Mouse (Mus musculus) liver, adult 2 months (tissue): ENCODE measurements around the gene Mapk14. TPM values are rescaled to one million over a fixed set of nuclear protein-coding genes. Genes with fewer than 3 reads are reported as not detected.

Source experiments
- DNase-seq: peaks from one replicate; pipeline ENCODE4 v3.0.0-alpha.2; 2011; ENCODE audit warnings: low read depth, low spot score; ENCODE audit errors: extremely low read depth
- H3K27ac ChIP-seq: fragments of 200-500 bp; replicated peaks from 2 replicates; pipeline ENCODE4 v1.5.1; 2012; ENCODE audit warnings: low read depth, mild to moderate bottlenecking, control low read depth, inconsistent platforms, low read length; ENCODE audit not compliant: insufficient read depth
- H3K27me3 ChIP-seq: fragments of 200-500 bp; 2 replicates; pipeline ENCODE4 v1.6.1; 2012; ENCODE audit warnings: mild to moderate bottlenecking, moderate library complexity, low read length, inconsistent platforms; ENCODE audit not compliant: control insufficient read depth, insufficient read depth
- H3K36me3 ChIP-seq: fragments of 200-500 bp; 2 replicates; pipeline ENCODE4 v1.6.1; 2012; ENCODE audit warnings: low read length, inconsistent platforms; ENCODE audit not compliant: control insufficient read depth, insufficient read depth
- H3K4me1 ChIP-seq: fragments of 200-500 bp; 2 replicates; pipeline ENCODE4 v1.6.1; 2011; ENCODE audit warnings: low read length; ENCODE audit not compliant: control insufficient read depth, insufficient read depth
- H3K4me3 ChIP-seq: fragments of 200-500 bp; 2 replicates; pipeline ENCODE4 v1.5.1; 2011; ENCODE audit warnings: low read depth, mild to moderate bottlenecking, control low read depth, low read length, moderate library complexity; ENCODE audit not compliant: insufficient read depth
- H3K79me2 ChIP-seq: fragments of 200-500 bp; 2 replicates; pipeline ENCODE4 v1.6.1; 2012; ENCODE audit warnings: inconsistent platforms, mild to moderate bottlenecking, low read length, moderate library complexity; ENCODE audit not compliant: control insufficient read depth, insufficient read depth
- H3K9ac ChIP-seq: fragments of 200-500 bp; 2 replicates; pipeline ENCODE4 v1.6.1; 2012; ENCODE audit warnings: low read depth, mild to moderate bottlenecking, control low read depth, inconsistent platforms, low read length
- CTCF ChIP-seq: fragments of 200-500 bp; IDR thresholded peaks from 2 replicates; pipeline ENCODE4 v1.5.1; 2011; ENCODE audit warnings: low read depth, low read length, control low read depth
- POLR2A ChIP-seq: fragments of 200-500 bp; IDR thresholded peaks from 2 replicates; pipeline ENCODE4 v1.6.1; 2011; ENCODE audit warnings: low read length, control low read depth; ENCODE audit not compliant: insufficient read depth; ENCODE audit errors: extremely low read depth
- WGBS: fragments of 180-500 bp; shearing (Covaris S2); methylation state at CpG from one replicate; pipeline ENCODE4 v1.1.7; 2018; 5-methylcytosine and 5-hydroxymethylcytosine counted together
- polyA plus RNA-seq: library from polyadenylated mRNA; depleted of rRNA; stranded (reverse); fragments of >200 nt; gene quantifications from 2 replicates; pipeline ENCODE4 v1.2.3, GENCODE M21; 2012
- total RNA-seq: library from RNA; depleted of rRNA; stranded (reverse); fragments of >200 nt; gene quantifications from 2 replicates; pipeline ENCODE4 v1.2.3, GENCODE M21; 2014

The Mapk14 gene
- total and polyA plus RNA-seq, 2 experiments: 37.7 to 51.6 TPM

DNA sequence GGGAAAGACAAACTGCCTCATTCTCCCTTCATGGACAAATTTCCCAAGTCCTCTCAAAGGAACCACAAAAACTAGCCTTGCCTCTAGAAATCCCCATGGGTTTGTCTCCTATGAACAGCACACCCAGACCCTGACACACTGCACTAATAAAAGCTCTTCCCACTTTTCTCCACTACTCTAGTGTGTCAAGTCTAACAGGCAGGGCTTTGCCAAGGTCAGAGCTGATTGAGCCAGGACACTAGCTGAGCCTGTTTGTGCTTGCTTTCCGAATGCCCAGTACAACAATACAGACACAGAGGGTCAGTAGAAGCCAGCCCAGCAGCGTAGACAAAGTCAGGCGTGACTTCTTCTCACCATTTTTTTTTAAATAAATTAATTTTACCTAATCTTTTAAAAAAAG lies 40.9 kb upstream of the Mapk14 start:
- Histone ChIP-seq H3K4me3 (no peak overlapping the region), H3K79me2 (no peaks in the 10 kb centered on the region), H3K4me1 (no peaks in the 10 kb centered on the region), H3K27me3 (no peaks in the 10 kb centered on the region), H3K9ac (no peak overlapping the region), H3K27ac (no peak overlapping the region), H3K36me3 (no peaks in the 10 kb centered on the region)
- WGBS: 64% methylated on average over 3 of the region's 3 CpGs
- TF ChIP-seq POLR2A (no peak), CTCF (no peak)
- DNase-seq: no peak

DNA sequence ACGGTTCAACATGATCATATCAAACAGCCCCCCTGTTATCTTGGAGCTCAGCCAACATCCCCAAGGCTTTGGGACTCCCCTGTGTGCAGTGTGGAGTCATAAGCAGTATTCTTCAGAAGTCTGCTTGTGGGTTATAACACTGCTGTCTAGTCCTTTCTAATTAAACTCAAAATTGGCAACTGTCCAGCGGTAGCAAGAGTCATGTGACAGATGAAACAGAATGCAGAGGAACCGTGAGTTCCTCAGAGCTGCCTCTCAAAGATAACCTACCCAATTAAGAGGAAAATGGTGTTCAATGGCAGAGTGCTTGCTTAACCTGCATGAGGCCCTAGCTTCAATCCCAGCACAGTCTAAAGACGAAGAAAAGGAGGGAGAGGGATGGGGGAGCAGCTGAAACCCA lies 33.2 kb upstream of the Mapk14 start:
- Histone ChIP-seq H3K4me1 (no peaks in the 10 kb centered on the region), H3K9ac (no peak overlapping the region), H3K36me3 (no peaks in the 10 kb centered on the region), H3K27me3 (no peaks in the 10 kb centered on the region; the same call in 1 of the 2 replicates), H3K79me2 (no peaks in the 10 kb centered on the region), H3K4me3 (no peak overlapping the region), H3K27ac (no peak overlapping the region)
- no peak for DNase-seq
- no peak for TF ChIP-seq CTCF
- WGBS: 46% methylated on average over 4 of the region's 4 CpGs

DNA sequence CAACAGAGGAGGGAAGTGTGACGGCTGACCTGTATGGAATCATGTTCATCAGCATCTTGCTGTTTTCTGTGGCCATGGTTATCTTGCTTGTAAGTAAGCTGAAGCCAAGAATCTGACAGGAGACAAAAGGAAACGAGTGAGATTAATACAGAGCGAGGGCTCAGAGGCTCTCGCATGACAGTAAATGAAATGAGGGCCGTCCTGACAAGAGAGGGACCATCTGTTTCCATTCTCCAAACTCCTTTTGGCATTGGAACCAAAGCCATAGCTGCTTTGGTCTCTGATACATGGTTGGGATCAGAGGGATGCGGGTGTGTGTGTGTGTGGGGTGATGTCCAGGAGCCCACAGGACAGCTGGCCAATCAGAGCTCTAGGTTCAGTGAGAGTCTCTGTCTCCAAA lies 31.6 kb upstream of the Mapk14 start:
- Histone ChIP-seq H3K4me3 (no peak overlapping the region), H3K4me1 (no peaks in the 10 kb centered on the region), H3K27ac (no peak overlapping the region), H3K9ac (no peak overlapping the region), H3K36me3 (no peaks in the 10 kb centered on the region), H3K27me3 (no peaks in the 10 kb centered on the region; the same call in 1 of the 2 replicates), H3K79me2 (no peaks in the 10 kb centered on the region)
- 80% methylated on average over 6 of the region's 6 CpGs for WGBS
- TF ChIP-seq POLR2A (no peak), CTCF (no peak)
- DNase-seq: no peak

DNA sequence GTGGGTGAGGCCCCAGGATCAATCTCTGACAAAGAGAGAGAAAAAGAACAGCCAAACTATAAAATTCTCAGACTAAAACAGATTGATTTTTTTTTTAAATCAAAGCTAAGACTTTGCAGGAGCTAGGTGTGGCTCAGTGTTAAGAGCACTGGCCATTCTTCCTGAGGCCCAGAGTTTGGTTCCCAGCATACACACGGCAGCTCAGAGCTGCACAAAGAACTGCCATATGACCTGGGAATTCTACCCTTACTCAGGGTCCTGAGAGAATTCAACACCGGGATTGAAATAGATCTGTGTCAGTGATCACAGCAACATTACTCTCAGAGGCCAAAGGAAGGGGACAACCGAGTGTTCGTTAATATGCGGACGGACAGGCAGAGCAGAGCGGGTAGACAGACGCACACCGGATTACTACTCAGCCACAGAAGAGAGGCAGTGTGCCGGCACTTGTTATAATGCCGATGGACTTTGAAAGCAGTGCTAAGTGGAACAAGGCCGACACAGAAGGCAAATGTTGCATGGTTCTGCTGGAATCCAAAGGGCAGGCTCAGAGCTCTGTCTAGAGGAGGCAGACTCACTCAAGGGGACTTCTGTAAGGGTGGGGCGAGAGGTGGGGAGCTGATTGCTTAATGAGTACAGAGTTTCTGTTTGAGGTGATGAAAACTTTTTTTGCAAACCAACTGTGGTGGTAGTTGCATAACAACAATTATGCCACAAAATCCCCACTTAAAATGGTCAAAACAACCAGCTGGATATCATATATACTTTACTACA lies 8.6 kb upstream of the Mapk14 start:
- Histone ChIP-seq H3K4me1 (peaks cover 13% of the 10 kb centered on the region), H3K9ac (peak overlapping the region; percentile 8), H3K27ac (peak overlapping the region; percentile 96), H3K79me2 (no peaks in the 10 kb centered on the region), H3K4me3 (no peak overlapping the region), H3K27me3 (no peaks in the 10 kb centered on the region), H3K36me3 (no peaks in the 10 kb centered on the region)
- peak; percentile 97 for DNase-seq
- 26% methylated on average over 13 of the region's 13 CpGs for WGBS
- TF ChIP-seq POLR2A (no peak), CTCF (no peak)

DNA sequence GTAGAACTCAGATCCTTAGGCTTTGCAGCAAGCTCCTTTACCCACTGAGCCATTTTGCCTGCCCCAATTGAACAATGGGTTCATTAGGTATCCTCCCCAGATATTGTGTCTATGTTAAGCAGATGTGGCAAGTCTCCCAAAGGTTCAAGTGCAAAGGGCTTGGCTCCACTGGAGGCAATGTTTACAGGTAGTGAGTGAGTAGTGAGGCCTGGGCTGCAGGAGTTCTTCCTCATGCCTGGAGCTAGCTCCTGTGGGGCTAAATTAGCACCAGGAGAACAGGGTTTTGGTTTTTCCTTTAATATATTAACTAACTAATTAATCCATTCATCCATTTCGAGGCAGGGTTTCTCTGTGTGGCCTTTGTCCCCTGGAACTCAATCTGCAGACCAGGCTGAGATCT lies 7.5 kb upstream of the Mapk14 start:
- Histone ChIP-seq H3K27me3 (no peaks in the 10 kb centered on the region), H3K79me2 (no peaks in the 10 kb centered on the region), H3K9ac (0 out of 2 replicates have a peak overlapping the region, but pooled peaks have one; percentile 43), H3K36me3 (no peaks in the 10 kb centered on the region), H3K4me3 (no peak overlapping the region), H3K4me1 (peaks cover 13% of the 10 kb centered on the region), H3K27ac (peak overlapping the region; percentile 96)
- TF ChIP-seq CTCF: no peak
- TF ChIP-seq POLR2A: no peak
- 12% methylated on average over 1 of the region's 1 CpGs for WGBS
- DNase-seq: peak; percentile 95

DNA sequence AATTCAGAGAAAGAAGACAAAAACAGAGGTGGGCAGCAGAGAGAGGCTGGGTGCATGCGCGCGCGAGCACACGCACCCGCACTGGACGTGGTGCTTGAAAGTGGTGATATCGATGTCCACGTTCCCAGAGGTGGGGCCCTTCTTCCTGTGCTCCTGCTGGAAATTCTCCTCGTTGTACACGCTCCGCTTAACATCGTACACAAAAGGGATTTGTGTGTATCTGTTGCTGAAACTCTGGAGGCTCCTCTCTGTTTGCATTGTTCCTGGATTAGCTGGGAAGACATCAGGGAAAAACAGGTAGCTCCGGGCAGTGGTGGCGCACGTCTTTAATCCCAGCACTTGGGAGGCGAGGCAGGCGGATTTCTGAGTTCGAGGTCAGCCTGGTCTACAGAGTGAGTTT lies 6.5 kb upstream of the Mapk14 start:
- no peak overlapping the region for H3K9ac ChIP-seq
- TF ChIP-seq POLR2A (no peak), CTCF (no peak)
- H3K36me3 ChIP-seq: no peaks in the 10 kb centered on the region
- no peak for DNase-seq
- 85% methylated on average over 19 of the region's 19 CpGs for WGBS
- no peak overlapping the region for H3K4me3 ChIP-seq
- peaks cover 13% of the 10 kb centered on the region for H3K4me1 ChIP-seq
- H3K79me2 ChIP-seq: no peaks in the 10 kb centered on the region
- H3K27ac ChIP-seq: no peak overlapping the region
- no peaks in the 10 kb centered on the region for H3K27me3 ChIP-seq
